Mouse (Mus musculus) G1E (cell line): ENCODE measurements around the gene Ddah1. TPM values are rescaled to one million over a fixed set of nuclear protein-coding genes. Genes with fewer than 3 reads are reported as not detected.

Experiments
- ATAC-seq: 2 replicates; pipeline ENCODE4 v1.8.0; 2016; ENCODE audit warnings: mild to moderate bottlenecking; ENCODE audit not compliant: insufficient number of reproducible peaks, poor library complexity, low FRiP score, severe bottlenecking; ENCODE audit errors: extremely low read depth
- DNase-seq: peaks from one replicate; pipeline ENCODE4 v3.0.0; 2012; ENCODE audit warnings: low spot score
- H3K27me3 ChIP-seq: 2 replicates; pipeline ENCODE4 v1.6.1; 2012; ENCODE audit warnings: mild to moderate bottlenecking, low read length, inconsistent platforms; ENCODE audit not compliant: insufficient read depth
- H3K36me3 ChIP-seq: replicated peaks from 2 replicates; pipeline ENCODE3; 2012; ENCODE audit warnings: mild to moderate bottlenecking, inconsistent platforms
- H3K4me1 ChIP-seq: 2 replicates; pipeline ENCODE4 v1.6.1; 2012; ENCODE audit warnings: low read depth, low read length, inconsistent platforms, mixed read lengths; ENCODE audit not compliant: insufficient read depth
- H3K4me3 ChIP-seq: 2 replicates; pipeline ENCODE4 v1.5.1; 2012; ENCODE audit warnings: low read depth, mild to moderate bottlenecking, inconsistent platforms, low read length, moderate library complexity, mixed read lengths
- H3K9me3 ChIP-seq: replicated peaks from 2 replicates; pipeline ENCODE4 v1.6.1; 2012; ENCODE audit warnings: inconsistent platforms
- CTCF ChIP-seq: IDR thresholded peaks from 2 replicates; pipeline ENCODE4 v1.5.1; 2012; ENCODE audit warnings: low read depth, low read length, inconsistent platforms, mixed read lengths
- GATA1 ChIP-seq: IDR thresholded peaks from 2 replicates; pipeline ENCODE4 v1.6.1; 2012; ENCODE audit warnings: borderline replicate concordance, low read length, inconsistent platforms, mixed read lengths
- GATA2 ChIP-seq: IDR thresholded peaks from 2 replicates; pipeline ENCODE4 v1.6.1; 2012; ENCODE audit warnings: low read depth, low read length, inconsistent platforms, borderline replicate concordance
- POLR2AphosphoS5 ChIP-seq: IDR thresholded peaks from 2 replicates; pipeline ENCODE4 v1.6.1; 2012; ENCODE audit warnings: low read depth, low read length, inconsistent platforms; ENCODE audit not compliant: insufficient replicate concordance
- TAL1 ChIP-seq: conservative IDR thresholded peaks from 2 replicates; pipeline ENCODE4 v1.6.1; 2012; ENCODE audit warnings: low read depth, low read length, inconsistent platforms, mixed read lengths
- polyA plus RNA-seq: library from polyadenylated mRNA; stranded (reverse); fragments of >175 nt; gene quantifications from 2 replicates; pipeline ENCODE4 v1.2.3, GENCODE M21; 2012
- total RNA-seq, 2 experiments: library from RNA; stranded (forward) in 1 of 2; stranded (reverse) in 1 of 2; fragments of 200-1000 nt in 1 of 2; fragments of >200 nt in 1 of 2; fragmentation: Nextera tagmentation in 1 of 2; gene quantifications; 2 replicates each; pipeline ENCODE4 v1.2.3; 2014 to 2017

Ddah1 gene
- total and polyA plus RNA-seq, 3 experiments, result 0.16 TPM; not detected in 2

DNA sequence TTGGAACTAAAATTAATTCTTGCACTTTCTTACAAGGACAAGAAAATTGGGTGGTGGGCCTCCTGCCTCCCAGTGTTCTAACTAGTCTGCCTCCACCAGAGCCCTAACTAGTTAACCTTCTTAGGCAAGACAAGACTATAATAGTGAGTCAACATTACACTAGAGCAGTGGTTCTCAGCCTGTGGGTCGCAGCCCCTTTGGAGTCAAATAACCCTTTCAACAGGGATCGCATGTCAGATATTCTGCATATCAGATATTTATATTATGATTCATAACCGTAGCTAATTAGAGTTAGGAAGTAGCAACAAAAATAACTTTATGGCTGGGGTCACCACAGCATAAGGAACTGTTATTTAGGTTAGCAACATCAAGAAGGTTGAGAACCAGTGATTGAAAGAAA is 86.4 kb downstream of the Ddah1 start:
- H3K36me3 ChIP-seq, result no peaks in the 10 kb centered on the region
- ATAC-seq (no peak), DNase-seq (no peak)
- H3K4me3 ChIP-seq, result no peak overlapping the region
- no peak for TF ChIP-seq GATA1
- TF ChIP-seq TAL1, result no peak
- no peak for TF ChIP-seq POLR2AphosphoS5
- no peak for TF ChIP-seq CTCF
- no peak for TF ChIP-seq GATA2
- H3K9me3 ChIP-seq, result no peaks in the 10 kb centered on the region
- no peaks in the 10 kb centered on the region for H3K27me3 ChIP-seq
- no peaks in the 10 kb centered on the region for H3K4me1 ChIP-seq

GRCm38 (mm10) chr3:145846255-145846654 is 87.8 kb downstream of the Ddah1 start:
- DNase-seq (no peak), ATAC-seq (no peak)
- TF ChIP-seq GATA2, result no peak
- Histone ChIP-seq H3K27me3 (no peaks in the 10 kb centered on the region), H3K4me1 (no peaks in the 10 kb centered on the region), H3K36me3 (no peaks in the 10 kb centered on the region), H3K4me3 (no peak overlapping the region), H3K9me3 (no peaks in the 10 kb centered on the region)

- ATAC-seq, result no peak
- Histone ChIP-seq H3K9me3 (no peaks in the 10 kb centered on the region), H3K36me3 (no peaks in the 10 kb centered on the region), H3K27me3 (no peaks in the 10 kb centered on the region), H3K4me1 (no peaks in the 10 kb centered on the region), H3K4me3 (no peak overlapping the region)
- no peak for DNase-seq
- no peak for TF ChIP-seq GATA2
- TF ChIP-seq POLR2AphosphoS5, result no peak
- no peak for TF ChIP-seq GATA1
- TF ChIP-seq CTCF, result no peak
- TF ChIP-seq TAL1, result no peak
Measured at GRCm38 (mm10) chr3:145852041-145852440, 93.6 kb downstream of the Ddah1 start.

DNA sequence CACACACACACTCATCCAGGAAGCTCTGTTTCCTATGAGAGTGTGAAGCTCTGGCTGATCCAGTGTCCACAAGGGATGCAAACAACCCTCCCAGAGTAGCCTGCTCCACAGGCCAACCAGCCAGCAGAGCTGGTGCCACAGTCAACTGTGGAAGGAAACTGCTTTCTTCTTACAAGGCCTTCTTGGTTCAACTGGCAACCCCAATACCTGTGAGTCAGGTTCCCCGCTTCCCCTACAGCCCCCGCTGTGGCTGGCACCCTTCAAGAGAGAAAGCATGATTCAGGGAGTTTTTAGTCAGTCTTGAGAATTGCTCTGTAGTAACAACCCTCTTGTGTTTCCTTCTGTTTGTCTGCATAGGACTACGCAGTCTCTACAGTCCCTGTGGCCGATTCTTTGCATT is 94.3 kb downstream of the Ddah1 start:
- no peaks in the 10 kb centered on the region for H3K36me3 ChIP-seq
- TF ChIP-seq TAL1 (no peak), GATA1 (no peak), CTCF (no peak), GATA2 (no peak), POLR2AphosphoS5 (no peak)
- H3K9me3 ChIP-seq, result no peaks in the 10 kb centered on the region
- H3K27me3 ChIP-seq, result no peaks in the 10 kb centered on the region
- ATAC-seq (no peak), DNase-seq (no peak)
- H3K4me1 ChIP-seq, result no peaks in the 10 kb centered on the region
- no peak overlapping the region for H3K4me3 ChIP-seq

DNA sequence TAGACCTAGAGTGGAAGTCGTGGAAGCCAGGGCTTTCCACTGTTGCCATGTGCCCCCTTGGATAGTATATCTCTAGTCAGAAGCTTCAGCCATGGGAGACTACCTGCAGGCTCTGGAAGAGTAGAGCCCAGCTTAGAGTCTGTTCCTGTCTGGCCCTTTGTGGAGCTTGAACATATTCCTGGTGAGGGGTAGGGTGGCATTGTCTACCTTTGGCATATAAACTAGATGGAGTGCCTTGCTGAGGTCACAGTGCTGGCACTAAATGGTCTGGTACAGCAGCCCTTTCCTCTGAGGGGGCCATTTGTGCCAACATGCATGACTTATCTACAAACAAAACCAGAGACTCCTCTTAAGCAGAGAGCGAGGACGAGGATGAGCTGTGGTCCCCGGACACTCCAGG is 95.2 kb downstream of the Ddah1 start:
- ATAC-seq (no peak), DNase-seq (no peak)
- TF ChIP-seq TAL1 (no peak), GATA1 (no peak), CTCF (no peak), GATA2 (no peak), POLR2AphosphoS5 (no peak)
- Histone ChIP-seq H3K36me3 (no peaks in the 10 kb centered on the region), H3K27me3 (no peaks in the 10 kb centered on the region), H3K4me3 (no peak overlapping the region), H3K4me1 (no peaks in the 10 kb centered on the region), H3K9me3 (no peaks in the 10 kb centered on the region)

DNA sequence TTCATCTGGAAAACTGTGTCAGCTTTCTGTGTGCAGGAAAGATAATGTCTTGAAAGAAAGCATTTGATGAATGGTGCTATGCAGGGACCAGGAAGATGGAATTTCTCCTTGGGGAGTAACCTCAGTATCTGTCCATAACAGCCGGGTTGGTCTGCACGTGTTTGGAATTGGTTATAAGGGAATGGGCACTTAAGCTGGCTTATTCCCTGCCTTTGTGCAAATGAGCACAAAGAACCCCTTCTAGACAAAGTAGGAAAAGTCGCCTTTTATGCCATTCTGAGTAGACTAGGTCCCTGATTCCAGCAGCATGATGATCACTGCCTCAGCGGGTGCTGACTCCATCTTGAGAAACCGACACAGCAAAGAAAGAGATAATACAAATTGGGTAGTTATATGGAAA is 96.0 kb downstream of the Ddah1 start:
- TF ChIP-seq GATA2 (no peak), CTCF (no peak)
- no peak overlapping the region for H3K4me3 ChIP-seq
- no peak for DNase-seq
- no peaks in the 10 kb centered on the region for H3K36me3 ChIP-seq
- no peaks in the 10 kb centered on the region for H3K4me1 ChIP-seq
- H3K27me3 ChIP-seq, result no peaks in the 10 kb centered on the region
- no peaks in the 10 kb centered on the region for H3K9me3 ChIP-seq
- no peak for ATAC-seq

- Histone ChIP-seq H3K4me3 (no peak overlapping the region), H3K4me1 (no peaks in the 10 kb centered on the region), H3K36me3 (no peaks in the 10 kb centered on the region), H3K27me3 (no peaks in the 10 kb centered on the region), H3K9me3 (no peaks in the 10 kb centered on the region)
- ATAC-seq, result no peak
- no peak for DNase-seq
- TF ChIP-seq GATA2 (no peak), CTCF (no peak), GATA1 (no peak), POLR2AphosphoS5 (no peak), TAL1 (no peak)
Measured at GRCm38 (mm10) chr3:145855299-145855698, 96.8 kb downstream of the Ddah1 start.
